Mouse (Mus musculus) forebrain, embryonic 10.5 days (tissue): ENCODE measurements around the gene Cfap73. TPM values are rescaled to one million over a fixed set of nuclear protein-coding genes. Genes with fewer than 3 reads are reported as not detected.

ENCODE experiments used
- DNase-seq: peaks from one replicate; pipeline ENCODE4 v3.0.0-alpha.2; 2017; ENCODE audit warnings: low spot score; ENCODE audit errors: extremely low spot score
- H3K27ac ChIP-seq: fragments of 300-500 bp; sonication (generic); 2 replicates; pipeline ENCODE4 v1.5.1; 2016; ENCODE audit warnings: mild to moderate bottlenecking
- H3K27me3 ChIP-seq: fragments of 300-500 bp; sonication (generic); 2 replicates; pipeline ENCODE4 v1.6.1; 2016; ENCODE audit warnings: mild to moderate bottlenecking; ENCODE audit not compliant: poor library complexity, severe bottlenecking
- H3K36me3 ChIP-seq: fragments of 300-500 bp; sonication (generic); replicated peaks from 2 replicates; pipeline ENCODE4 v1.6.1; 2016; ENCODE audit warnings: mild to moderate bottlenecking, moderate library complexity
- H3K4me1 ChIP-seq: fragments of 300-500 bp; sonication (generic); 2 replicates; pipeline ENCODE4 v1.6.1; 2016
- H3K4me3 ChIP-seq: fragments of 300-500 bp; sonication (generic); 2 replicates; pipeline ENCODE4 v1.5.1; 2016; ENCODE audit warnings: mild to moderate bottlenecking, moderate library complexity
- H3K9me3 ChIP-seq: fragments of 300-500 bp; sonication (generic); 2 replicates; pipeline ENCODE4 v1.6.1; 2016; ENCODE audit warnings: mild to moderate bottlenecking, moderate library complexity
- WGBS: fragments of 180-500 bp; shearing (Covaris S2); methylation state at CpG from one replicate; pipeline ENCODE4 v1.1.7; 2016; 5-methylcytosine and 5-hydroxymethylcytosine counted together
- polyA plus RNA-seq: library from polyadenylated mRNA; unstranded; fragments of >200 nt; fragmentation: Nextera tagmentation; extraction: Ambion mirVana; gene quantifications from 2 replicates; pipeline ENCODE4 v1.2.1, GENCODE M21; 2016

Gene Cfap73
- polyA plus RNA-seq, 1 experiment from 2014 or later: not detected

DNA sequence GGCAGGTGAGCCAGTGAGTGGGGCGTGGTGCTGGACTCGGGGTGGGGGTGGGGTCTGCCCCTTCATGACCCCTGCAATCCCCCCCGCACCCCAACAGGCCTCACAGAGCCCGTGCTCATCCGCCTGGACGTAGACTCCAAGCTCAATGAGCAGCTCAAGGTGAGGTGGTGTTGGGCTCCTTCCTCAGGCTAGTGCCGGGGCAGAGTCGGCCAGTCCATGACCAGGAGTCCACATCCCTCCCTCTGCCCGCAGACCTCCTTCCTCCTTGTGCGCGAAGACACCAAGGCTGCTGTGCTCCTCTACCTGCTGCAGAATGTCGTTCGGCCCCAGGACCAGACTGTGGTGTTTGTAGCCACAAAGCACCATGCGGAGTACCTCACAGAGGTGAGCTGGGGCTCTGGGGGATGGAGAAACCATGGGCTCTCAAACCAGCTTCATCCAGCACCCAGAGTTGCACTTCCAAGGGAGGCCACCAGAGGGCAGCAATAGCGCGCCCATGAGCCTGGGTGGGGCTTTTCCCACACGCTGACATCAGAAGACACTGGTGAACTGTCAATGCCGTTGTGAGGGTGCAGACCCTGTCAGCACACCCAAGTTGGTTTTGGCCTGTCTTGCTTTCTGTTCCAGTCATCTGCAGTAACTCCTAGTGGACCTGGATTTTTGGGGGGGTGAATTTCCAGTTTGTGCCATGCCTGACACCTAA lies 13.5 kb downstream of the Cfap73 start:
- peaks cover 7% of the 10 kb centered on the region; the same call in 1 of the 2 replicates for H3K9me3 ChIP-seq
- peak; percentile 76 for DNase-seq
- H3K36me3 ChIP-seq: peaks cover 100% of the 10 kb centered on the region
- H3K27me3 ChIP-seq: no peaks in the 10 kb centered on the region
- H3K4me1 ChIP-seq: no peaks in the 10 kb centered on the region
- no peak overlapping the region for H3K4me3 ChIP-seq
- 70% methylated on average over 18 of the region's 18 CpGs for WGBS
- no peak overlapping the region for H3K27ac ChIP-seq

DNA sequence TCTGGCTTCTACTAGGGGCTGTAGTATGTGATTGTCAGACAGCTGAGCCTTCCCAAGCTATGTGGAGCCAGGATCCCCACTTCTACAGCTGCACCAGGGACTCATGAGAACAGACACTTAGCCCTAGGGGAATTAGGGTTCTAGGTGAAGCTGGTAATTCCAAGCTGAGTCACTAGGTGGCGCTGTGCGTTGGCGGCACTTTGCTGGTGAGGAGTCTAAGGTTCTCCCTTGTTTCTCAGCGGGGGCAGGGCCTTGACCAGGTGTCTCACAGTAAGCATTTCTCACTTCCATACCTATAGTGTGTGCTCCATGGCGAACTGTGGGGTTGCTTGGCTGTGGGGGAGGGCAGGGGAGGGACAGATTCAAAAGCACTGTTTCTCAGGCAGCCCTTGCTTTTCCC lies 14.8 kb downstream of the Cfap73 start:
- Histone ChIP-seq H3K27me3 (no peaks in the 10 kb centered on the region), H3K36me3 (peaks cover 96% of the 10 kb centered on the region), H3K4me1 (peaks cover under 1% of the 10 kb centered on the region), H3K4me3 (no peak overlapping the region), H3K9me3 (peaks cover 7% of the 10 kb centered on the region; the same call in 1 of the 2 replicates), H3K27ac (no peak overlapping the region)
- DNase-seq: peak; percentile 65
- WGBS: 22% methylated on average over 5 of the region's 5 CpGs

DNA sequence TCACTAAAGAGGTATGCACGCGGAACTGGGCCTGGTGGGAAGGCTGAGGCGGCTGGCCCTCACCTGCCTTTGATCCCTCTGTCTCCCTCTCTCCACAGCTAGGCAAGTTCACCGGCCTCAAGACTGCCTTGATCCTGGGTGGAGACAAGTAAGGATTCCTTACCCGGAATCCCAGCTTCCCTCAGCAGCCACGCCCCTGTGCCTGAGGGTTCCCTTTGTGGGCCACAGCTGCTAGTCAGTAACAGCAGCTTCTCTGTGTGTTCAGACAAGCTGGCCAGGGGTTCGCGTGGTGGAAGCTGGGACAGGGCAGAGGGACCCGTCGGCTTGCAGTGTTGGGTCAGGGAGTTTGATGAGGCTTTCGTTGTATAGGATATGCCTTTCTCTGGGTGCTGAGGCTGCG lies 15.3 kb downstream of the Cfap73 start:
- Histone ChIP-seq H3K36me3 (peaks cover 92% of the 10 kb centered on the region), H3K4me1 (peaks cover 5% of the 10 kb centered on the region), H3K27ac (no peak overlapping the region), H3K27me3 (no peaks in the 10 kb centered on the region), H3K9me3 (peaks cover 7% of the 10 kb centered on the region; the same call in 1 of the 2 replicates), H3K4me3 (no peak overlapping the region)
- DNase-seq: no peak
- WGBS: 84% methylated on average over 12 of the region's 12 CpGs

DNA sequence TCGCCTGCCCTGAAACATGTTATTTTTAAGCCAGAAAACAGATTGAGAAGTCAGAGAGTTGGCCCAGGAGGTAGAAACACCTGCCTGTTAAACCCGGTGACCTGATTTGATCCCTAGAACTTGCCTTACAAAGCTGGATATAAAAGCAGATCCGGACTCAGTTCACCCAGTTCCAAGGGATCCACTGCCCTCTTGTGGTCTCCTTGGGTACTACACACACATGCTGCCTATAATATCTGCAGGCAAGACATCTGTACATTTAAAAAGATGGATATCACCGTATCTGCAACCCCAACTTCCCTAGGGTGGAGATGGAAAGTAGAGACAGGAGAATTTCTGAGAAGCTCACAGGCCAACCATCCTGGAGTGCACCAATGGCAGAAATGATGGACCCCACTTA lies 18.1 kb downstream of the Cfap73 start:
- WGBS: 95% methylated on average over 4 of the region's 4 CpGs
- H3K4me3 ChIP-seq: no peak overlapping the region
- H3K27ac ChIP-seq: no peak overlapping the region
- H3K27me3 ChIP-seq: no peaks in the 10 kb centered on the region
- H3K9me3 ChIP-seq: peaks cover 7% of the 10 kb centered on the region; the same call in 1 of the 2 replicates
- H3K36me3 ChIP-seq: peaks cover 63% of the 10 kb centered on the region
- peaks cover 19% of the 10 kb centered on the region for H3K4me1 ChIP-seq
- DNase-seq: no peak

DNA sequence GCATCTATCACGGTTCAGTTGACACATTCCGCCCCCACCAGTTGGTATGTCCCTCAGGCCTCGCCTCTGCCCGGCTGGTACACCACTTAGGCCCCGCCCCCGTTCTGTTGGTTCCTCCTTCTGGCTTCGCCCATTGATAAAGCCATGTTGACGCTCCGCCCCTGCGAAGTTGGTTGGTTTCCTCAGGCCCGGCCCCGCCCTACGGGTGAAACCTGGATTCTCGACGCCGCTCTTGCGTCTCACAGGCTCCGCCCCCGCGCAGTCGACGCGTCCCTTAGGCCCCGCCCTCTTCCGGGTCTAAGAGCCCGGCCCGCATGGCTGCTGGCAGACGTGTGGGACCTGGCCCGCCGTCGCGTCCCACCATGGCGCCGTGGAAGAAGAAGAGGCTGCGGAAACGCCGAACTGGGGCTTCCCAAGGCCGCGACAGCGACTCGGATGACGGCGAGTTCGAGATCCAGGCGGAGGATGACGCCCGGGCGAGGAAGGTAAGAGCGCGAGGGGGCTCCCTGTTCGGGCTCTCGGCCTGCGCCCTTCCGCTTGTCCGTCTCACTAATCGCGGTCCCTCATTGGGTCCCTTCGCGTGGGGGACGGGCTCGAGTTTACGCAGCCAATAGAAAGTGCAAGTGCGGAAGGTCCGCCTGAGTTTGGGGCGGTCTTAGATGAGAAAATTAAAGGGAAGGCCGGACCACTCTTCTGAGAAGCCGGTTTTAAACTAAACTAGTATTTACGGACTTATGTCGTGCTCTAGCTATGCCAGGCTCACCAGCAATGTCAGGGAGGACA lies 21.0 kb downstream of the Cfap73 start:
- Histone ChIP-seq H3K4me3 (peak overlapping the region; percentile 81), H3K4me1 (peaks cover 20% of the 10 kb centered on the region), H3K27ac (peak overlapping the region; percentile 95), H3K9me3 (peaks cover 7% of the 10 kb centered on the region; the same call in 1 of the 2 replicates), H3K27me3 (no peaks in the 10 kb centered on the region), H3K36me3 (peaks cover 55% of the 10 kb centered on the region)
- 0% methylated on average over 69 of the region's 69 CpGs for WGBS
- peak; percentile 100 for DNase-seq

DNA sequence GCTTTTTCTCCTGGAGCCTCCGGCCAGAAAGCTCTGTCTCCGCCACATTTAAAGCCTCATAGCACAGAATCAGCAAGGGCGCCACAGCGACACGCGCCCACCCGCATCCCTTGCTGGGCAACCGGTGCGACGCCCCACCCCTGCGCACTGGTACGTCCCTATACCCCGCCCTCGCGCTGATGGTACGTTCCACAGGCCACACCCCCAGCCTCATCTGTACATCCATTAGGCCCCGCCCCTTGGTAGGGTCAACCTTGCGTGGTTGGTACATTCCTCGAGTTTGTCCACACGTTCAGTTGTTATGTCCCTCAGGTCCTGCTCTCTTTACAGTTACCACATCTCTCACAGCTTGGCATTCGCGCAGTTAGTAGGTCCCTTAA lies 21.6 kb downstream of the Cfap73 start, which contains the start of the genes Rita1 and Ddx54:
Gene Rita1, minus strand, starts transcription at position 148 of the 380 bp plus-strand sequence.
Gene Ddx54, plus strand, starts transcription at position 298 of the 380 bp plus-strand sequence.
- Histone ChIP-seq H3K4me3 (peak within 1 kb of the TSS; percentile 81), H3K27ac (peak within 1 kb of the TSS; percentile 95), H3K27me3 (no peaks in the 10 kb centered on the region), H3K4me1 (peaks cover 20% of the 10 kb centered on the region), H3K9me3 (peaks cover 7% of the 10 kb centered on the region; the same call in 1 of the 2 replicates), H3K36me3 (peaks cover 53% of the 10 kb centered on the region)
- peak; percentile 97 for DNase-seq
- under 1% methylated on average over 22 of the region's 22 CpGs for WGBS

DNA sequence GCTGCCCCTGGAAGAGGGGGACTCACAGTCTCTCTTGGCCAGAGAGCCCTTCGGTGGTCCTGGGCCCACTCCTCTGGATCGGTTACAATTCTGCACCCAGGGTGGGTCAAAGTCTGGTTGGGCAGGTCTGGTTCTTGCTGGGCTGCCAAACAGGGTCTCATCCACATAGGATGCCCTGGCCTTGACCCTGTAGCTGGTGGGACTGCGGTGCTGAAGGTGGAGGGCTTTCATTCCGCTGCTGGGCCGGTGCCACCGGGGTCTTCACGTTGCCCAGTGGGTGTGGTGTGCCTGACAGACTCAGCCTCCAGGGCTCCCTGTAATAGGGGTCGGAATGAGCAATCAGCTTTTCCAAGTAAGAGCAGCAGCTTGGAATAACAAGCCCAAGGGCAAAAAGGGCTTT lies 22.6 kb downstream of the Cfap73 start:
- H3K4me3 ChIP-seq: peak overlapping the region; percentile 81
- peaks cover 7% of the 10 kb centered on the region; the same call in 1 of the 2 replicates for H3K9me3 ChIP-seq
- H3K27me3 ChIP-seq: peaks cover 4% of the 10 kb centered on the region; the same call in 1 of the 2 replicates
- WGBS: 64% methylated on average over 8 of the region's 8 CpGs
- peaks cover 44% of the 10 kb centered on the region for H3K36me3 ChIP-seq
- peak overlapping the region; percentile 95 for H3K27ac ChIP-seq
- DNase-seq: no peak
- H3K4me1 ChIP-seq: peaks cover 20% of the 10 kb centered on the region

DNA sequence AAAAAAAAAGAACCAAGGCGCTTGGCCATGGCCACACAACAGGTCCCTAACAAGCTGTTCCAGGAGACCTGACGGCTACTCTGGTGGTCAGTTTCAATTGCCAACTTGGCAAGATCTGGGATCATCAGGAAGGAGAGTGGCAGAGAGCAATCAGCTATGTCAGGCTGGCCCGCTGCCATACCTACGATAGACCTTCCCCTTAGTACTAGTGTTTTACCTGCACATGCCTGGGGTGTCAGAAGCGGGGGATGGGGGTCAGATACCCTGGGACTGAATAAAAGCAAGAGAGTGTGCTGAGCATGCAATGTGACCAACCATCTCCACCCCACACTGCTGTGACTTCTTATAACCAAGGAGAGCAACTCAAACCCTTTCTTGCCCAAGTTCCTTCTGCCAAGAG lies 23.1 kb downstream of the Cfap73 start:
- peaks cover 40% of the 10 kb centered on the region for H3K36me3 ChIP-seq
- DNase-seq: no peak
- H3K4me3 ChIP-seq: peak overlapping the region; percentile 81

DNA sequence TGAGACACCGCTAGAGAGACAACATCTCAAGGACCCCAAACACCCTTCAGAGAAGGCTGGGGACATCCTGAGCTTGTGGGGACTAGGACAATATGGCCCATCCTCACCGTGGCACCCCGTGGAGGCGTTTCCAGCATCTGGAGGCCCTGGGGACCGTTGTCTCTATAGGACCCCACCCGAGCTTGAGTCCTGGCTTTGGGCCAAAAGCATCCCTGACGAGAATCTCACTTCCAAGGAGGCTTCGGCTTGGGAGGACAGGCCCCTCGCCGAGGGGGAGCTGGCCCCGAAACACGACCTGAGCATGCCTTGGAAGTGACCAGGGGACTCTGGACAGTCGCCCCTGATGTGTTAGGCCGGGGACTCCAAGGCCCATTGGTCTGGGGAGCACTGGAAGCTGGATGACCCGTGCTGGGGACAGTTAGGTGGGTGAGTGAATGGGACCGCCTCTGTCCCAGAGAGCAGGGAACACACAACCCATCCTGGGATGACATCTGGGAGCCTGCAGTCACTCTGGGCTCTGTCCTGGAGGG lies 24.7 kb downstream of the Cfap73 start:
- H3K27ac ChIP-seq: no peak overlapping the region
- 92% methylated on average over 16 of the region's 16 CpGs for WGBS
- DNase-seq: no peak
- H3K36me3 ChIP-seq: peaks cover 27% of the 10 kb centered on the region
- H3K4me3 ChIP-seq: no peak overlapping the region
- H3K27me3 ChIP-seq: peaks cover 7% of the 10 kb centered on the region; the same call in 1 of the 2 replicates
- no peaks in the 10 kb centered on the region for H3K9me3 ChIP-seq
- H3K4me1 ChIP-seq: peaks cover 32% of the 10 kb centered on the region

More for the DNA sequence above, 23.1 kb downstream of the Cfap73 start:
- WGBS: 95% methylated on average over 5 of the region's 5 CpGs
- peaks cover 4% of the 10 kb centered on the region; the same call in 1 of the 2 replicates for H3K9me3 ChIP-seq
- peaks cover 20% of the 10 kb centered on the region for H3K4me1 ChIP-seq
- no peak overlapping the region for H3K27ac ChIP-seq
- peaks cover 7% of the 10 kb centered on the region; the same call in 1 of the 2 replicates for H3K27me3 ChIP-seq

DNA sequence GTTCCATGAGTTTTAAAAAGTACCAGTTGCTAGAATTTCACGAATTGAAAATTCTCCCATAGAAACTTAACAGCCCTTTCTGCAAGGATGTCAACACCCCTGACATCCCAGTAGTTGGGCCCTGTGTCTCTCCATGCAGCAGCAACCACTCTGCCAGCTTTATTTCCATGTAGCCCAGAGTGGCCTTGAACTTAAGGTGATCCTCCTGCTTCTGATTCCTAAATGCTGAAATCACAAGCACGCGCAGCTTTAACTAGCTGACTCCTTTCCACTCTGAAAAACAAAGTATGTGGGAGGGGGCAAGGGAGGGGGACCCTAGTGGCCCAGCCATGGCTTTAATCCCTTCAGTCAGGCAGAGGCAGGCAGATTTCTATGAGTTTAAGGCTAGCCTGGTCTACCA lies 26.7 kb downstream of the Cfap73 start:
- Histone ChIP-seq H3K4me1 (peaks cover 32% of the 10 kb centered on the region), H3K9me3 (no peaks in the 10 kb centered on the region), H3K4me3 (no peak overlapping the region), H3K27me3 (peaks cover 7% of the 10 kb centered on the region; the same call in 1 of the 2 replicates), H3K27ac (no peak overlapping the region), H3K36me3 (peaks cover 27% of the 10 kb centered on the region)
- DNase-seq: no peak
- WGBS: 77% methylated on average over 3 of the region's 3 CpGs

DNA sequence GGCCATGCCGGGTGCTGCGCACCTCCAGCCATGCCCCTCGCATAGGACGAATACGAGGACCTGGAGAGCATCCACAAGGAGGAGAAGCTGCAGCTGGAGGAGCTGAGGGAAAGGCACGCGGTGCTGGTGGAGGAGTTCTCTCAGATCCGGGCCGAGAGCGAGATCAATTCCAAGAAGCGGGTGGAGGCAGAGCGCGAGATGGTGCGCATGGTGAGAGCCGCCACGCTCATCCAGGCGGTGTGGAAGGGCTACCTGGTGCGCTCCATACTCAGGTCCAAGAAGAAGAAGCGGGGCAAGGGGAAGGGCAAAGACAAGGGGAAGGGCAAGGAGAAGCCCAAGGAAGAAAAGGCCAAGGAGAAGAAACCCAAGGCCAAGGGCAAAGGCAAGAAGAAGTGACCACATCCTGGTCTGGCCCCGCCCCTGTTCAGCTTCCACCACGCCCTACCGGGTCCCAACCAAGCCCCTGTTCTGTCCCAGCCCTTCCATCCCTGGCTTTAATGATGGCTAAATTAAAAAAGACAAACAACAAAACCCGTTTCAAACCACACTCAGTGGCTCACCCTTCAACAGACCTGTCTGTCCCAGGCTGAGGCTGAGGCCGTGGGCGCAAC lies 27.3 kb downstream of the Cfap73 start:
- 71% methylated on average over 25 of the region's 25 CpGs for WGBS
- Histone ChIP-seq H3K27ac (0 out of 2 replicates have a peak overlapping the region, but pooled peaks have one; percentile 30), H3K9me3 (no peaks in the 10 kb centered on the region), H3K4me3 (no peak overlapping the region), H3K27me3 (peaks cover 7% of the 10 kb centered on the region; the same call in 1 of the 2 replicates), H3K36me3 (peaks cover 27% of the 10 kb centered on the region), H3K4me1 (peaks cover 32% of the 10 kb centered on the region)
- no peak for DNase-seq

DNA sequence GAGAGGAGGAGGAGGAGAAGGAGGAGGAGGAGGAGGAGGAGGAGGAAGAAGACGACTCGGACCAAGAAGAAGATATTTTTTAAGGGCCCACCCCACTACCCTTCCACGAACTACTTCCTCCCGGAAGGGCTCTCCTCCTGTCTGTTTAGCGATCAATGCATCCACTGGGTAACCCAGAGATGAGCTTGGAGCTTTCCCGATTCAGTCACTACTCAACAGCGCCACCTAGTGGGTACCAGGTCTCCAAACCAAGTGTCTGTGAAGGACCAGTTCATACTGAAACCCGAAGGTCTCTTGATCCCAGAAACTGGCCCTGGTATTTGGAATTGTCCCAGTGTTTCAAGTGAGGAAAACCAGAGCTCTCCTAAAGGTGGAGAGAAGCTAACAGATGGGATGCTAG lies 28.3 kb downstream of the Cfap73 start:
- Histone ChIP-seq H3K4me1 (peaks cover 30% of the 10 kb centered on the region), H3K9me3 (no peaks in the 10 kb centered on the region), H3K27me3 (peaks cover 7% of the 10 kb centered on the region; the same call in 1 of the 2 replicates), H3K4me3 (peak overlapping the region; percentile 51), H3K27ac (peak overlapping the region; percentile 81), H3K36me3 (peaks cover 30% of the 10 kb centered on the region)
- 6% methylated on average over 8 of the region's 8 CpGs for WGBS
- DNase-seq: peak; percentile 92
